Mouse (Mus musculus) kidney, adult 2 months (tissue): Measurements from ENCODE around the gene Cmss1.

Experiments
- CTCF ChIP-seq: fragments of 200-500 bp; conservative IDR thresholded peaks from 2 replicates; pipeline ENCODE4 v1.5.1; 2011; ENCODE audit warnings: low read depth, mild to moderate bottlenecking, control low read depth, low read length, moderate library complexity, mixed read lengths; ENCODE audit not compliant: insufficient read depth, insufficient read length
- POLR2A ChIP-seq: fragments of 200-500 bp; IDR thresholded peaks from one replicate; pipeline ENCODE4 v1.6.1; 2011; ENCODE audit warnings: low read depth, low read length, control low read depth

DNA sequence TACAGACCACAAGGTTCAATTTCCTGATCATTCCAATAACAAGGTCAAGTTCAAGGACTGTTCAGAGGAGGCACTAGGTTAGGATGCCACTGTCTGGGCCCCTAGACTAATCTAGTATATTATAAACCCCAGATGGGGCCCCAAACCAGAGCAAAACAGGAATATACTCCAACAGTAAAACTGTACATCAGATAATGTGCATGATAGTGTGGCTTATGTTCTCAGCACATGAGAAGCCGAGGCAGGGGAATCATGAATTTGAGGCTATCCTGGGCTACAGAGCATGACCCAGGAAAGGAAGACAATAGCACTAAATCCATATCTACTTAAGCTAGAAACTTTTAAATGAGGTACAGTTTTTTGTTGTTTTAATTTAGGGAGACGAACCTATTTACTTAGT lies 294.5 kb downstream of the Cmss1 start:
- TF ChIP-seq POLR2A = no peak
- TF ChIP-seq CTCF = no peak
